In the genomic region with DNA sequence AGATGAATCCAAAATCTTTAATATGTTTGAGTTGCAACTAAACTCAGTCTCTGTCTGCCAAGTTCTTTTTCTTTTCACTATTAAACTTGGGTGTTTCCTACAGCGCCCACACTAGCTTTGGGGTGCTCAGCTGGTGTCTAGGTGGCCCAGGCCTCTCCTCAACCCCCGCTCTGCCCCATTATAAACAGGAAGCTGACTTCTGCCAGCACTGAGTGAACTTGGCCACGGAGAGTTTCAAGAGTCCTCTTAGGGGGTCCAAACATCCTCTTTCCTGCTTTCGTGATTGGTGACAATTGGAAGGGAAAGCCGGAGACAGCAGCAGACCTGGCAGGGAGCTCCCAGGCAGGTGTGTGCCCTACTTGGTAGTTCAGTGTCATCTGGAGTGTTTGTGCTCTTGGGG, we compare ENCODE assay signal across 11 mouse cellular contexts. TPM values are rescaled to one million over a fixed set of nuclear protein-coding genes. Genes with fewer than 3 reads are reported as not detected.
DNase-seq lines count a peak whose midpoint lies in the region.
"Had no signal": no experiment of that assay in that cellular context is flagged by ENCODE, and none has a peak within 500 bp of the region (broad histone marks: within the 10 kb centered on the region; RNA-seq: fewer than 3 reads in every experiment).

No protein-coding gene starts in this region.

- DNase-seq in heart, adult 18-20 months = peak; percentile 18 to 29
- no peak for DNase-seq in heart, postnatal 36 days
- DNase-seq in c-Kit-positive CD71-negative TER-119-negative erythroid progenitor cells, embryonic 14.5 days (ENCODE audit: low read depth) = peak; percentile 14
- DNase-seq in lung, postnatal 10 days = peak; percentile 69
- peak; percentile 35 to 44 for DNase-seq in thymus, postnatal 10 days (ENCODE audit: low spot score in 2 of 2)
- DNase-seq in testis, postnatal 14 days (ENCODE audit: low spot score) = no peak
- no peak for DNase-seq in frontal cortex, postnatal 25 days (ENCODE audit: low spot score in 2 of 2)
- no peak for DNase-seq in cerebellum, adult 18-20 months
- DNase-seq: cerebellum, adult 11-12 months; kidney, adult 18-20 months; kidney, postnatal 36 days had no signal

- intact Hi-C loops in heart, postnatal 36 days (cut with DNase I) = no loop called here

RNA-seq across cellular contexts. Expression of gene Ccnd1, which starts 40.1 kb away (rescaled TPM):
- 10 to 100 TPM; 38.3 to 62.8 TPM for total RNA-seq in heart, adult 18-20 months (2021)
- total RNA-seq in heart, postnatal 36 days (2021) = 10 to 100 TPM; 30.6 to 35.2 TPM

Comparison
In these comparisons a context has a peak if more than half of its experiments do, and no peak if none do; other contexts are left out.
1. DNase-seq: peak in heart, adult 18-20 months (2 of 2), c-Kit-positive CD71-negative TER-119-negative erythroid progenitor cells, embryonic 14.5 days (single experiment), lung, postnatal 10 days (single experiment) and thymus, postnatal 10 days (2 of 2); none in heart, postnatal 36 days (0 of 2), testis, postnatal 14 days (single experiment), frontal cortex, postnatal 25 days (0 of 2) and cerebellum, adult 18-20 months (0 of 2).